In genomic region chr2:153494293-153494811, GRCm38 (mm10) we compare ENCODE assay signal across 7 mouse cellular contexts. TPM values are rescaled to one million over a fixed set of nuclear protein-coding genes. Genes with fewer than 3 reads are reported as not detected.
A peak's percentile ranks its signal among the peaks of the same experiment; 100 is the strongest.
DNase-seq lines count a peak whose midpoint lies in the region; ATAC-seq and TF ChIP-seq lines count a peak whose summit lies in the region.

No protein-coding gene starts in this region.

- H3K27me3 ChIP-seq in testis, adult 2 months (ENCODE audit: control insufficient read depth, insufficient read depth, low read length): no peaks in the 10 kb centered on the region
- H3K27me3 ChIP-seq in heart, embryonic 16.5 days (ENCODE audit: control insufficient read depth, insufficient read depth, low read length): no peaks in the 10 kb centered on the region
- H3K27me3 ChIP-seq in liver, embryonic 14.5 days (ENCODE audit: control insufficient read depth, insufficient read depth, low read length): no peaks in the 10 kb centered on the region

- H3K4me3 ChIP-seq in testis, adult 2 months (ENCODE audit: control insufficient read depth, low read depth, low read length): peak overlapping the region; percentile 20; the same call in 1 of the 2 replicates
- peak overlapping the region; percentile 3; the same call in 1 of the 2 replicates for H3K4me3 ChIP-seq in heart, embryonic 16.5 days (ENCODE audit: low read length)
- H3K4me3 ChIP-seq in liver, embryonic 14.5 days (ENCODE audit: insufficient read depth in 1 of 2, low read depth in 2 of 2, low read length in 2 of 2): peak overlapping the region in 1 of 2 experiments; percentile 64; a peak in 2 of 4 replicates
- H3K4me3 ChIP-seq in gastrocnemius, adult 2 months: no peak overlapping the region

- peak; percentile 59 for ATAC-seq in heart, embryonic 16.5 days (replicated peaks; ENCODE audit: extremely low read depth, insufficient read depth, low FRiP score)
- ATAC-seq in liver, embryonic 14.5 days (ENCODE audit: insufficient read depth): peak; percentile 27

- H3K9ac ChIP-seq in heart, embryonic 16.5 days (ENCODE audit: low read length): peak overlapping the region; percentile 44
- peak overlapping the region; percentile 78 for H3K9ac ChIP-seq in liver, embryonic 14.5 days (replicated peaks)

- intact Hi-C loops in gastrocnemius, adult 2 months (cut with DNase I): no loop called here

- 0 out of 2 replicates have a peak, but pooled peaks have one; percentile 8 for TF ChIP-seq EP300 in liver, embryonic 14.5 days (IDR thresholded peaks at IDR 0.05; ENCODE audit: low read depth)

- no peak for TF ChIP-seq CTCF in testis, adult 2 months (IDR thresholded peaks at IDR 0.05; ENCODE audit: control insufficient read depth, insufficient read depth, insufficient replicate concordance, low read depth, low read length)
- no peak for TF ChIP-seq CTCF in liver, embryonic 14.5 days (IDR thresholded peaks at IDR 0.05; ENCODE audit: low read depth)
- TF ChIP-seq CTCF in gastrocnemius, adult 2 months (IDR thresholded peaks at IDR 0.05): no peak

- H3K4me1 ChIP-seq in testis, adult 2 months (ENCODE audit: control insufficient read depth, insufficient read depth, low read length): peaks cover 18% of the 10 kb centered on the region
- H3K4me1 ChIP-seq in heart, embryonic 16.5 days (ENCODE audit: control insufficient read depth, insufficient read depth, low read length): peaks cover 52% of the 10 kb centered on the region
- H3K4me1 ChIP-seq in liver, embryonic 14.5 days (replicated peaks; ENCODE audit: control insufficient read depth in 2 of 2, insufficient read depth in 2 of 2, low read length in 1 of 2): peaks cover 69% of the 10 kb centered on the region in 2 experiments

- no peaks in the 10 kb centered on the region for H3K9me3 ChIP-seq in heart, embryonic 16.5 days (replicated peaks; ENCODE audit: control insufficient read depth, low read length)
- H3K9me3 ChIP-seq in liver, embryonic 14.5 days (ENCODE audit: control insufficient read depth, low read length): no peaks in the 10 kb centered on the region

- 8% methylated on average over 9 of the region's 9 CpGs for WGBS in heart, embryonic 16.5 days
- WGBS in liver, embryonic 14.5 days (ENCODE audit: insufficient replicate concordance): 8% methylated on average over 9 of the region's 9 CpGs

- H3K27ac ChIP-seq in testis, adult 2 months (ENCODE audit: control insufficient read depth, insufficient read depth, low read depth, low read length): peak overlapping the region; percentile 80
- H3K27ac ChIP-seq in heart, embryonic 16.5 days (ENCODE audit: low read length): peak overlapping the region; percentile 91
- peak overlapping the region; percentile 96 for H3K27ac ChIP-seq in liver, embryonic 14.5 days
- H3K27ac ChIP-seq in gastrocnemius, adult 2 months: no peak overlapping the region

- DNase-seq in testis, postnatal 10 days (ENCODE audit: low spot score): no peak
- peak; percentile 68 to 75 for DNase-seq in cerebellum, postnatal 25 days
- DNase-seq in liver, embryonic 14.5 days (ENCODE audit: low read depth in 3 of 3, low spot score in 3 of 3): peak in 2 of 3 experiments; percentile 22 to 47
- DNase-seq in spleen, postnatal 4 days (ENCODE audit: low spot score in 2 of 2): peak; percentile 64 to 81
- no peak for DNase-seq in gastrocnemius, adult 2 months

- peak overlapping the region; percentile 49 for H3K4me2 ChIP-seq in heart, embryonic 16.5 days (ENCODE audit: low read depth, low read length)
- peak overlapping the region; percentile 77 for H3K4me2 ChIP-seq in liver, embryonic 14.5 days (ENCODE audit: low read depth)

- no peaks in the 10 kb centered on the region for H3K36me3 ChIP-seq in testis, adult 2 months (ENCODE audit: control insufficient read depth, insufficient read depth, low read length)
- no peaks in the 10 kb centered on the region for H3K36me3 ChIP-seq in heart, embryonic 16.5 days (ENCODE audit: control insufficient read depth, insufficient read depth)
- no peaks in the 10 kb centered on the region for H3K36me3 ChIP-seq in liver, embryonic 14.5 days (replicated peaks; ENCODE audit: control insufficient read depth, insufficient read depth, low read depth)

- no peak for TF ChIP-seq POLR2A in testis, adult 2 months (IDR thresholded peaks at IDR 0.05; ENCODE audit: control insufficient read depth, low read depth, low read length)

RNA-seq across cellular contexts. Expression of gene 4930404H24Rik, which starts 1.8 kb away (rescaled TPM):
- 1.9 and 4.2 TPM in 2 replicates for polyA plus RNA-seq in testis, adult 2 months (2012; rRNA removed)
- not detected in 2 replicates for polyA plus RNA-seq in heart, embryonic 16.5 days (2015; fragmentation: Nextera tagmentation; extraction: Ambion mirVana)
- not detected in 2 replicates for polyA plus RNA-seq in liver, embryonic 14.5 days (2012; rRNA removed)
- not detected in 2 replicates for polyA plus RNA-seq in liver, embryonic 14.5 days (2014; fragmentation: Nextera tagmentation; extraction: Ambion mirVana)
- not detected for total RNA-seq in gastrocnemius, adult 2 months (2021)

RNA-seq across cellular contexts. Expression of gene Nol4l, which starts 35.4 kb away (rescaled TPM):
- polyA plus RNA-seq in testis, adult 2 months (2012; rRNA removed): 241 and 252 TPM in 2 replicates
- polyA plus RNA-seq in heart, embryonic 16.5 days (2015; fragmentation: Nextera tagmentation; extraction: Ambion mirVana): 7.0 and 8.5 TPM in 2 replicates
- 5.7 and 6.0 TPM in 2 replicates for polyA plus RNA-seq in liver, embryonic 14.5 days (2012; rRNA removed)
- polyA plus RNA-seq in liver, embryonic 14.5 days (2014; fragmentation: Nextera tagmentation; extraction: Ambion mirVana): 3.7 and 4.4 TPM in 2 replicates
- 1 to 10 TPM; 1.0 to 1.2 TPM for total RNA-seq in gastrocnemius, adult 2 months (2021)

Comparison
In these comparisons a context has a peak if more than half of its experiments do, and no peak if none do; other contexts are left out.
1. DNase-seq: peak in cerebellum, postnatal 25 days (2 of 2), liver, embryonic 14.5 days (2 of 3) and spleen, postnatal 4 days (2 of 2); none in testis, postnatal 10 days (single experiment) and gastrocnemius, adult 2 months (single experiment).
2. RNA of gene Nol4l, which starts 35.4 kb away (polyA plus RNA-seq): 241 to 252 TPM in testis, adult 2 months; 7.0 to 8.5 TPM in heart, embryonic 16.5 days and 3.7 to 6.0 TPM in liver, embryonic 14.5 days; every median in the first group is over 10 times any median in the second.